21 mouse cellular contexts compared by ENCODE assay signal in genomic region chr7:131812116-131812515, GRCm38 (mm10).
DNase-seq lines count a peak whose midpoint lies in the region; ATAC-seq and TF ChIP-seq lines count a peak whose summit lies in the region.
"Had no signal": no experiment of that assay in that cellular context is flagged by ENCODE, and none has a peak within 500 bp of the region (broad histone marks: within the 10 kb centered on the region; RNA-seq: fewer than 3 reads in every experiment).

No protein-coding gene starts in this region.

- DNase-seq in left cerebral cortex, adult 2 months (ENCODE audit: extremely low spot score in 1 of 2, low spot score in 2 of 2), result no peak
- DNase-seq in left cerebral cortex, postnatal 4 days, result no peak
- DNase-seq in liver, postnatal 0 days, result no peak
- DNase-seq in telencephalon, adult 2 months (ENCODE audit: low read depth, low spot score), result peak; percentile 17
- no peak for DNase-seq in embryo, embryonic 11 days
- DNase-seq: adrenal gland, adult 2 months; adrenal gland, postnatal 10 days; adrenal gland, postnatal 25 days; cerebellum, adult 11-12 months; cerebellum, adult 2 months; cerebellum, adult 9-10 months; cerebellum, postnatal 10 days; cerebellum, postnatal 25 days had no signal

- H3K9me3 ChIP-seq in liver, embryonic 12.5 days (replicated peaks), result no peaks in the 10 kb centered on the region
- H3K9me3 ChIP-seq in liver, postnatal 0 days (ENCODE audit: low read length), result no peaks in the 10 kb centered on the region
- H3K9me3 ChIP-seq: embryonic facial prominence, embryonic 13.5 days; embryonic facial prominence, embryonic 15.5 days; forebrain, embryonic 10.5 days; forebrain, embryonic 12.5 days had no signal

- no peak overlapping the region for H3K4me2 ChIP-seq in liver, embryonic 12.5 days
- H3K4me2 ChIP-seq in liver, postnatal 0 days (ENCODE audit: low read depth, low read length), result no peak overlapping the region
- H3K4me2 ChIP-seq: embryonic facial prominence, embryonic 13.5 days; embryonic facial prominence, embryonic 15.5 days; forebrain, embryonic 12.5 days had no signal

- TF ChIP-seq CTCF in left cerebral cortex, adult 2 months (IDR thresholded peaks at IDR 0.05), result no peak
- no peak for TF ChIP-seq CTCF in liver, postnatal 0 days (IDR thresholded peaks at IDR 0.05; ENCODE audit: low read depth)

- WGBS in liver, embryonic 12.5 days (ENCODE audit: insufficient replicate concordance), result 56% methylated on average over 6 of the region's 6 CpGs
- WGBS in liver, postnatal 0 days (ENCODE audit: insufficient replicate concordance), result 68% methylated on average over 6 of the region's 6 CpGs

- H3K27ac ChIP-seq in left cerebral cortex, adult 2 months, result peak overlapping the region; percentile 32; the same call in 1 of the 2 replicates
- H3K27ac ChIP-seq in liver, embryonic 12.5 days, result peak overlapping the region; percentile 32; the same call in 1 of the 2 replicates
- H3K27ac ChIP-seq in liver, postnatal 0 days (ENCODE audit: low read depth), result no peak overlapping the region
- H3K27ac ChIP-seq: embryonic facial prominence, embryonic 13.5 days; embryonic facial prominence, embryonic 15.5 days; forebrain, embryonic 10.5 days; forebrain, embryonic 12.5 days had no signal

- no peaks in the 10 kb centered on the region for H3K27me3 ChIP-seq in liver, embryonic 12.5 days (replicated peaks)
- no peaks in the 10 kb centered on the region for H3K27me3 ChIP-seq in liver, postnatal 0 days (ENCODE audit: insufficient read depth, low read length)
- H3K27me3 ChIP-seq: embryonic facial prominence, embryonic 15.5 days had no signal

- H3K9ac ChIP-seq in liver, embryonic 12.5 days, result no peak overlapping the region
- H3K9ac ChIP-seq in liver, postnatal 0 days (replicated peaks), result no peak overlapping the region
- H3K9ac ChIP-seq: embryonic facial prominence, embryonic 13.5 days; embryonic facial prominence, embryonic 15.5 days; forebrain, embryonic 12.5 days had no signal

- no peaks in the 10 kb centered on the region for H3K36me3 ChIP-seq in liver, embryonic 12.5 days
- no peaks in the 10 kb centered on the region for H3K36me3 ChIP-seq in liver, postnatal 0 days (replicated peaks; ENCODE audit: insufficient read depth, low read length)
- H3K36me3 ChIP-seq: embryonic facial prominence, embryonic 13.5 days; embryonic facial prominence, embryonic 15.5 days; forebrain, embryonic 10.5 days; forebrain, embryonic 12.5 days had no signal

- TF ChIP-seq EP300 in liver, postnatal 0 days (IDR thresholded peaks at IDR 0.05; ENCODE audit: low read depth), result no peak

- ATAC-seq in liver, embryonic 12.5 days, result no peak
- ATAC-seq in liver, postnatal 0 days, result no peak
- ATAC-seq: forebrain, embryonic 14.5 days; forebrain, embryonic 16.5 days had no signal

- H3K4me1 ChIP-seq in liver, embryonic 12.5 days, result no peaks in the 10 kb centered on the region
- H3K4me1 ChIP-seq in liver, postnatal 0 days (ENCODE audit: insufficient read depth), result no peaks in the 10 kb centered on the region
- H3K4me1 ChIP-seq: embryonic facial prominence, embryonic 13.5 days; embryonic facial prominence, embryonic 15.5 days; forebrain, embryonic 12.5 days had no signal

- H3K4me3 ChIP-seq in left cerebral cortex, adult 2 months, result no peak overlapping the region
- H3K4me3 ChIP-seq in liver, embryonic 12.5 days, result no peak overlapping the region
- no peak overlapping the region for H3K4me3 ChIP-seq in liver, postnatal 0 days (ENCODE audit: low read depth, low read length)
- H3K4me3 ChIP-seq: embryonic facial prominence, embryonic 13.5 days; embryonic facial prominence, embryonic 15.5 days; erythroblast, embryonic 14.5 days; forebrain, embryonic 10.5 days; forebrain, embryonic 12.5 days had no signal

- intact Hi-C loops in left cerebral cortex, adult 2 months (cut with DNase I), result no loop called here
- intact Hi-C loops in left cerebral cortex, postnatal 4 days (cut with DNase I), result no loop called here
